Mouse (Mus musculus) liver, embryonic 16.5 days (tissue): ENCODE measurements around the gene Zfp335. TPM values are rescaled to one million over a fixed set of nuclear protein-coding genes. Genes with fewer than 3 reads are reported as not detected.
"Not testable (repeated sequence)": the region's sequence is repeated elsewhere in the genome, so short reads cannot be mapped to it uniquely, and the experiment has no call there.

Experiments used
- ATAC-seq: fragments of 200-750 bp; cut with Nextera tagmentation; 2 replicates; pipeline ENCODE4 v1.8.0; 2017; ENCODE audit warnings: low read depth, mild to moderate bottlenecking, moderate number of reproducible peaks, moderate library complexity
- H3K27ac ChIP-seq: fragments of 300-500 bp; sonication (generic); 2 replicates; pipeline ENCODE4 v1.5.1; 2014; ENCODE audit warnings: mild to moderate bottlenecking, low read length
- H3K27me3 ChIP-seq: fragments of 300-500 bp; sonication (generic); 2 replicates; pipeline ENCODE4 v1.6.1; 2014; ENCODE audit warnings: low read depth, low read length, mixed read lengths; ENCODE audit not compliant: control insufficient read depth, insufficient read depth
- H3K36me3 ChIP-seq: fragments of 300-500 bp; sonication (generic); 2 replicates; pipeline ENCODE4 v1.6.1; 2014; ENCODE audit warnings: mild to moderate bottlenecking; ENCODE audit not compliant: control insufficient read depth, insufficient read depth
- H3K4me1 ChIP-seq: fragments of 300-500 bp; sonication (generic); 2 replicates; pipeline ENCODE4 v1.6.1; 2014; ENCODE audit warnings: low read depth, low read length, mixed read lengths; ENCODE audit not compliant: control insufficient read depth
- H3K4me2 ChIP-seq: fragments of 300-500 bp; sonication (generic); 2 replicates; pipeline ENCODE4 v1.6.1; 2014; ENCODE audit warnings: low read depth, low read length, mixed read lengths
- H3K4me3 ChIP-seq: fragments of 300-500 bp; sonication (generic); 2 replicates; pipeline ENCODE4 v1.5.1; 2014; ENCODE audit warnings: low read depth, mild to moderate bottlenecking, low read length
- H3K9ac ChIP-seq: fragments of 300-500 bp; sonication (generic); 2 replicates; pipeline ENCODE4 v1.6.1; 2014; ENCODE audit warnings: low read depth, low read length
- H3K9me3 ChIP-seq: fragments of 300-500 bp; sonication (generic); replicated peaks from 2 replicates; pipeline ENCODE4 v1.6.1; 2016; ENCODE audit warnings: low read length; ENCODE audit not compliant: control insufficient read depth
- WGBS: fragments of 180-500 bp; shearing (Covaris S2); extraction: QIAGEN DNeasy Blood & Tissue Kit; methylation state at CpG from one replicate; pipeline ENCODE4 v1.1.7; 2014; ENCODE audit not compliant: insufficient replicate concordance; 5-methylcytosine and 5-hydroxymethylcytosine counted together
- polyA plus RNA-seq: library from polyadenylated mRNA; unstranded; fragments of >200 nt; fragmentation: Nextera tagmentation; extraction: Ambion mirVana; gene quantifications from 2 replicates; pipeline ENCODE4 v1.2.1, GENCODE M21; 2015

The Zfp335 gene
- polyA plus RNA-seq, 1 experiment from 2014 or later = 6.8 TPM

- H3K4me1 ChIP-seq = no peaks in the 10 kb centered on the region
- no peak overlapping the region for H3K4me3 ChIP-seq
- no peaks in the 10 kb centered on the region for H3K27me3 ChIP-seq
- no peaks in the 10 kb centered on the region for H3K9me3 ChIP-seq
- peak; percentile 33; the same call in 1 of the 2 replicates for ATAC-seq
- H3K9ac ChIP-seq = no peak overlapping the region
- 27% methylated on average over 7 of the region's 7 CpGs for WGBS
- no peak overlapping the region for H3K4me2 ChIP-seq
- no peaks in the 10 kb centered on the region for H3K36me3 ChIP-seq
- H3K27ac ChIP-seq = no peak overlapping the region
Observed at GRCm38 (mm10) chr2:164868491-164868890, 43.1 kb downstream of the Zfp335 start.

- no peaks in the 10 kb centered on the region for H3K9me3 ChIP-seq
- no peak overlapping the region for H3K27ac ChIP-seq
- H3K9ac ChIP-seq = no peak overlapping the region
- no peak overlapping the region for H3K4me3 ChIP-seq
- no peaks in the 10 kb centered on the region for H3K27me3 ChIP-seq
- ATAC-seq = no peak
- H3K4me1 ChIP-seq = no peaks in the 10 kb centered on the region
- H3K36me3 ChIP-seq = no peaks in the 10 kb centered on the region
- WGBS = 83% methylated on average over 7 of the region's 7 CpGs
- H3K4me2 ChIP-seq = no peak overlapping the region
Observed at GRCm38 (mm10) chr2:164867566-164867965, 44.0 kb downstream of the Zfp335 start.

- no peak overlapping the region for H3K9ac ChIP-seq
- no peak overlapping the region for H3K4me2 ChIP-seq
- H3K27ac ChIP-seq = no peak overlapping the region
- 46% methylated on average over 16 of the region's 16 CpGs for WGBS
- peak; percentile 42 for ATAC-seq
- H3K36me3 ChIP-seq = no peaks in the 10 kb centered on the region
- no peaks in the 10 kb centered on the region for H3K9me3 ChIP-seq
- no peak overlapping the region for H3K4me3 ChIP-seq
- H3K27me3 ChIP-seq = no peaks in the 10 kb centered on the region
- no peaks in the 10 kb centered on the region for H3K4me1 ChIP-seq
Observed at GRCm38 (mm10) chr2:164866741-164867551, 44.6 kb downstream of the Zfp335 start.

DNA sequence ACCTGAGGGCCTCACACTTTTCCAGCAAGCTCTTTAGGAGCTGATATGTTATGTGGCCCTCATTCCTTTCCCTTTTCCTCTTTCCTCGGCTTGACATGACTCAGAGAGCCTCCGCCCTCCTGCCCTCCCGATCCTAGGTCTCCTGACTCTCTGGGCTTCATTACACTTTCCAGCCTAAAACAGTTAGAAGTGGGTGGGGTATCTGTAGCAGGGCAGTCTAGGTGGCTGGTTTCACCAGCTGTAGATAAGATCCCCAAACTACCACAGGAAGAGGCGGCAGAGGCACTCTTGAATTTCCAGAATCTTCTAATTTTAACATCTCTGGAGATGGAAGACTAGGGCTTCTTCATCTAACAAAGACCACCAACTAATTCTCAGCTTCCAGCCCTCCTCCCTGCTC is 47.0 kb downstream of the Zfp335 start:
- no peak overlapping the region for H3K27ac ChIP-seq
- H3K4me3 ChIP-seq = no peak overlapping the region
- WGBS = 30% methylated on average over 4 of the region's 4 CpGs
- peaks cover 3% of the 10 kb centered on the region for H3K4me1 ChIP-seq
- H3K9me3 ChIP-seq = no peaks in the 10 kb centered on the region
- no peak overlapping the region for H3K9ac ChIP-seq
- no peak overlapping the region for H3K4me2 ChIP-seq
- no peaks in the 10 kb centered on the region for H3K27me3 ChIP-seq
- no peak for ATAC-seq
- no peaks in the 10 kb centered on the region for H3K36me3 ChIP-seq

- H3K4me1 ChIP-seq, H3K27ac ChIP-seq, H3K9me3 ChIP-seq, ATAC-seq, H3K27me3 ChIP-seq, H3K4me2 ChIP-seq, H3K9ac ChIP-seq, H3K36me3 ChIP-seq, H3K4me3 ChIP-seq: not testable (repeated sequence)
- 77% methylated on average over 7 of the region's 9 CpGs for WGBS
Observed at GRCm38 (mm10) chr2:164863411-164863810, 48.1 kb downstream of the Zfp335 start.

DNA sequence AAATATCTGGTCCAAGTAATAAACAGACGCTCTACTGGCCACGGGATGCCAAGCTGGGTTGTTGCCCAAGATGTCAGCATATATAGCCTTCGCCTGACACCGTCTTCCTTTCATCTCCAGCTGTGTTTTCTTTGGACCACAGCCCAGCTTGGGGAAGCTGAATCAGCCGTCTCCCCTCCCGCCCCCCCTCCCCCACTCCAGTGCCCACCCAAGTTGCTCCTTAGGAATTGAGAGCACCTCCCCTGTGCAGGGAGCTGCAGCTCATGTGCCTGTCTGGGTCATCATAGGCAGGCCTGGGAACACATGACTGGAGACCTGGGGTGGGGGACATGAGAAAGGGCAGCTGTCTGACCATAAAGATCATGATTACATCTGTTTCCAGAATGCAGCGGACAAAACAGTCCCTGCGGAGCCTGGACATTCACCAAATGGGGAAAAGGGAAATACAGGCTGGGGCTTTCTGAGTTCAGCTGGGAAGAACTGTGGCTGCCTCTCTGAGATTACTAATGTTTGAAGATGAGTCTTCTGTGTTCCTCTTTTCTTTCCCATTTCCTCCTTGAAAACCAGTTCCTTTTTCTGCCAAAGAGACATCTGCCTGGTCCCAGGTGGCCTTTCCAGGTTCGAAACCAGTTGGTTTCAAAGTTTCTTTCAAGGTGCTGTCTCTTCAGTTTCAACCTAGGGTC is 49.2 kb downstream of the Zfp335 start:
- H3K4me2 ChIP-seq = no peak overlapping the region
- no peak for ATAC-seq
- no peaks in the 10 kb centered on the region for H3K9me3 ChIP-seq
- H3K4me3 ChIP-seq = no peak overlapping the region
- peaks cover 3% of the 10 kb centered on the region for H3K4me1 ChIP-seq
- H3K9ac ChIP-seq = no peak overlapping the region
- peaks cover 15% of the 10 kb centered on the region for H3K27me3 ChIP-seq
- WGBS = 29% methylated on average over 9 of the region's 9 CpGs
- H3K27ac ChIP-seq = no peak overlapping the region
- H3K36me3 ChIP-seq = no peaks in the 10 kb centered on the region

GRCm38 (mm10) chr2:164861094-164861493 is 50.5 kb downstream of the Zfp335 start:
- Histone ChIP-seq H3K4me1 (peaks cover 3% of the 10 kb centered on the region), H3K9me3 (no peaks in the 10 kb centered on the region), H3K4me3 (no peak overlapping the region), H3K36me3 (no peaks in the 10 kb centered on the region), H3K9ac (no peak overlapping the region), H3K27me3 (peaks cover 27% of the 10 kb centered on the region), H3K4me2 (no peak overlapping the region), H3K27ac (no peak overlapping the region)
- 60% methylated on average over 4 of the region's 4 CpGs for WGBS
- ATAC-seq = no peak

GRCm38 (mm10) chr2:164859640-164860432 is 51.7 kb downstream of the Zfp335 start:
- Histone ChIP-seq H3K9ac (no peak overlapping the region), H3K27me3 (peaks cover 38% of the 10 kb centered on the region)
- 43% methylated on average over 9 of the region's 9 CpGs for WGBS

More at GRCm38 (mm10) chr2:164859640-164860432, 51.7 kb downstream of the Zfp335 start:
- Histone ChIP-seq H3K4me3 (no peak overlapping the region), H3K36me3 (no peaks in the 10 kb centered on the region), H3K4me2 (peak overlapping the region; percentile 10; the same call in 1 of the 2 replicates), H3K4me1 (peaks cover 3% of the 10 kb centered on the region), H3K9me3 (no peaks in the 10 kb centered on the region), H3K27ac (peak overlapping the region; percentile 45; the same call in 1 of the 2 replicates)
- peak; percentile 81 for ATAC-seq
